Mouse (Mus musculus) splenic B cell, adult 2 months (primary cell): ENCODE data around the gene Prss33.
A peak's percentile ranks its signal among the peaks of the same experiment; 100 is the strongest.
"Not testable (repeated sequence)": the region's sequence is repeated elsewhere in the genome, so short reads cannot be mapped to it uniquely, and the experiment has no call there.

Experiments
- DNase-seq: peaks from one replicate; pipeline ENCODE4 v3.0.0-alpha.2; 2011; ENCODE audit warnings: low read depth, low spot score
- H3K27me3 ChIP-seq: 2 replicates; pipeline ENCODE4 v1.6.1; 2012; ENCODE audit warnings: mild to moderate bottlenecking, low read length, moderate library complexity, mixed read lengths; ENCODE audit not compliant: control insufficient read depth, poor library complexity, insufficient read depth, severe bottlenecking
- H3K36me3 ChIP-seq: 2 replicates; pipeline ENCODE4 v1.6.1; 2012; ENCODE audit warnings: mild to moderate bottlenecking, low read length, moderate library complexity, mixed read lengths; ENCODE audit not compliant: control insufficient read depth, poor library complexity, insufficient read depth, severe bottlenecking

The Prss33 gene

GRCm38 (mm10) chr17:23836006-23836575 lies at the start of gene Prss33:
Gene Prss33, minus strand, starts transcription at chr17:23836056.
- no peak for DNase-seq
- H3K36me3 ChIP-seq: no peaks in the 10 kb centered on the region
- no peaks in the 10 kb centered on the region for H3K27me3 ChIP-seq

GRCm38 (mm10) chr17:23880576-23880975 lies 44.7 kb upstream of the Prss33 start, which contains the start of the genes Dcpp1 and Dcpp2:
Gene Dcpp1, plus strand, starts transcription at chr17:23880876.
Gene Dcpp2, plus strand, starts transcription at chr17:23880880.
- not testable (repeated sequence) for H3K27me3 ChIP-seq, DNase-seq, H3K36me3 ChIP-seq

DNA sequence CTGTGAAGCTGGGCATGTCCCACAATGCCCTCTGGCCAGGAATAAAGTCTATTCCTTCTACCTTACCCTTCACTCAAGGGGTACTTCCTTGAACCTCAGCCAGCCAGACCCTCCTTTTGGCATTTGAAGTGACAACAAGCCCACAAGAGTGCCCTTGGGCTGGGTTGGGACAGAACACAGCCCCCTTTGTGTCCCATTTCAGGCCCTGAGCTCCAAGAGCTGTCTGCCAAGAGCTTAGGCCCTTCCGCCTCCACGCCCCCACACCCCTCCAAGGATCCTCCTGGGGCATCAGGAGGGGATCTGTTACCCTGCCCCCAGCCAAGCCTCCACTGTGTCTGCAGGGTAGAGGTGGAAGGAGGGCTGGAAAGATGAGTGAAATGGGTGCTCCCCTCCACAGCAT lies 41.3 kb upstream of the Prss33 start:
- DNase-seq: no peak
- Histone ChIP-seq H3K36me3 (no peaks in the 10 kb centered on the region), H3K27me3 (no peaks in the 10 kb centered on the region; the same call in 1 of the 2 replicates)

DNA sequence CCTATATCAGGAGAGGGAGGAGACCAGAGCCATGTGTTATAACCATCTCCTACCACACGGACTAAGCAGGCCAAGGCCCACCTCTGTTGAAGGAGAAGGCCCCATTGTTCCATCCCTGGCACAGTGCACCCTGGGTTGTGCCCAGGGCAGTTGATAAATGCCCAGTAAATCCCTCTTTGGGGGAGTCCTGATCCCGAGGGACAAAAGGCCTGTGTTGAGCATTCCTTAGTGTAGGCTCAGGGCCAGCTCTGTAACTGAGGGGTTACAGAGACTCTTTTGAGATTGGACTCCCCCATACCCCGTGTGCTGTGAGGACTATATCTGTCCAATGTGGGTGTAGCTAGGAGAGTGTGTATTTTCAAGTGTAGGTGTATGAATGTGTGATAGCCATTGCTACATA lies 40.9 kb upstream of the Prss33 start:
- Histone ChIP-seq H3K36me3 (no peaks in the 10 kb centered on the region), H3K27me3 (no peaks in the 10 kb centered on the region; the same call in 1 of the 2 replicates)
- no peak for DNase-seq

- Histone ChIP-seq H3K36me3 (no peaks in the 10 kb centered on the region), H3K27me3 (no peaks in the 10 kb centered on the region; the same call in 1 of the 2 replicates)
- peak; percentile 26 for DNase-seq
Measured at GRCm38 (mm10) chr17:23873884-23874856, 38.3 kb upstream of the Prss33 start.

- DNase-seq: no peak
- no peaks in the 10 kb centered on the region for H3K36me3 ChIP-seq
- H3K27me3 ChIP-seq: no peaks in the 10 kb centered on the region
Measured at GRCm38 (mm10) chr17:23868513-23868912, 32.7 kb upstream of the Prss33 start.

DNA sequence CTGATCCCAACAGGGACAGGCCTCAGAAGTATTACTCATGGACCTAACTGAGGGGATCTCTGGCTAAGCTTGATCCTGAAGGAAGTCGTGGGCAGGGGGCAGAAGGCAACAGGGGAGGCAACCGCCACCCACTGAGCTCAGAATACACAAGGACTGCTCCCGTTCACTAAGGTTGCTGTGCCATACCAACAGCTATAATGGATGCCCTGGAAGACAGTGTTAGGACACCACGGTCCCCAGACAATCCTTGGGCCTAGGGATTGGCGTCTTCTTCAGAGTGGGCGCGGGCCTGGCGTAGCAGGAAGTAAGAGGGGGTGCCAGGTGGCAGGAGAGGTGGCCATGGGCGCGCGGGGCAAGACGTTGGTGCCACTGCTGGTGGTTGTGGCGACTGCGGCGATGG lies 31.9 kb upstream of the Prss33 start, which contains the start of gene Prss21:
Gene Prss21, plus strand, starts transcription at position 301 of the 400 bp plus-strand sequence.
- H3K36me3 ChIP-seq: no peaks in the 10 kb centered on the region
- no peaks in the 10 kb centered on the region for H3K27me3 ChIP-seq
- DNase-seq: no peak

DNA sequence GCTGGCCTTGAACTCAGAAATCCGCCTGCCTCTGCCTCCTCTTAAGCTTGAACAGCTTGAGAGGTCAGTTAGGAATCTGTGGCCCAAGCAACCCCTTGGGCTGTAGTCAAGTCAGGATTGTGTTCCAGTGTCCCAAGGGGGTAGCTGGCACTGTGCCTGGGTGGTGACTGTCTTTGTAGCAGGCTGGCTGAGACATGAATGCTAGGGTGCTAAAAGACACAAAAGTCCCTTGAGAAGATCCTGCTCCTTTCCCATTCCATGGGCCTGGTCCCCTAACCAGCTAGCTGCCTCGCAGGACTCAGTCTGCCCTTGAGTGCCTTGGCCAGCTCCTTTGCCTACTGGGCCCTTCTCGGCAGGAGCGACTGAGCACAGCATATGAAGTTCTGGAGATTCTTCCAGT lies 27.1 kb upstream of the Prss33 start:
- H3K27me3 ChIP-seq: no peaks in the 10 kb centered on the region
- H3K36me3 ChIP-seq: no peaks in the 10 kb centered on the region
- DNase-seq: no peak

DNA sequence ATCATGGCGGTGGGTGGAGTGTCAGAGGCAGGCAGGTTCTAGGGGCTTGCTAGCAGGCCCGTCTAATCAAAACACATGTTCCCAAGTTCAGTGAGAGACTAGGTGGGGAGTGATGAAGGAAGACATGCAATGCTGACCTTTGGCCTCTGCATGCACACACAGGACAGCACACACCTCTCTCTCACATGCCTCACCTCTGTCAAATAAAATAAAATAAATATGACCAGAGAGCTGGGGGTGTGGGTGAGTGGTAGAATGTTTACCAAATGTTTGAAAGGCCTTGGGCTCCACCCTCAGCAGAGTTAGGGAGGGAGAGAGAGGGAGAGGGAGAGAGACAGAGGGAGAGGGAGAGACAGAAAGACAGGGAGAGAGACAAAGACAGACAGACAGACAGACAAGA lies 22.1 kb upstream of the Prss33 start:
- no peak for DNase-seq
- Histone ChIP-seq H3K36me3 (no peaks in the 10 kb centered on the region), H3K27me3 (no peaks in the 10 kb centered on the region)

GRCm38 (mm10) chr17:23857193-23857592 lies 21.3 kb upstream of the Prss33 start:
- DNase-seq: no peak
- H3K27me3 ChIP-seq: no peaks in the 10 kb centered on the region
- no peaks in the 10 kb centered on the region for H3K36me3 ChIP-seq

GRCm38 (mm10) chr17:23854229-23854765 lies 18.4 kb upstream of the Prss33 start:
- Histone ChIP-seq H3K36me3 (no peaks in the 10 kb centered on the region), H3K27me3 (no peaks in the 10 kb centered on the region)
- DNase-seq: no peak

DNA sequence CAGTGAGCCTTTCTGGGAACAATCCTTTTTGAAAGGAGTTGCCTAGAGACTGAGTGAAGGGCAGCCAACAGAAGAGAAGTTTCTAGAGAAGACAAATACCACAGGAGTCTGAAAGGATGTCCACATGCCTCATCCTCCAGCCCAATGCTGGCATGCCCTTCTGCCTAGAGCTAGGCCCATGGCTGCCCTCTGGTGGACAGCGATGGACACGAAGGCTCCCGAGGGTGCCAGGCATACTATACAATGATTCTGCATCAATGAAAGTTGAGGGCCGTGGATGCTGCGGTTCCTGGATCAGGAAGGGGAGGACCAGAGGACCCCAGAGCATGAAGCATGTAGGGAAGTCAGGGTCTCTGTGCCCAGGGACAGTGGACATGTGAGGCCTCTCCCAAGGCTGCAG lies 17.4 kb upstream of the Prss33 start:
- peak; percentile 69 for DNase-seq
- no peaks in the 10 kb centered on the region for H3K27me3 ChIP-seq
- no peaks in the 10 kb centered on the region for H3K36me3 ChIP-seq

DNA sequence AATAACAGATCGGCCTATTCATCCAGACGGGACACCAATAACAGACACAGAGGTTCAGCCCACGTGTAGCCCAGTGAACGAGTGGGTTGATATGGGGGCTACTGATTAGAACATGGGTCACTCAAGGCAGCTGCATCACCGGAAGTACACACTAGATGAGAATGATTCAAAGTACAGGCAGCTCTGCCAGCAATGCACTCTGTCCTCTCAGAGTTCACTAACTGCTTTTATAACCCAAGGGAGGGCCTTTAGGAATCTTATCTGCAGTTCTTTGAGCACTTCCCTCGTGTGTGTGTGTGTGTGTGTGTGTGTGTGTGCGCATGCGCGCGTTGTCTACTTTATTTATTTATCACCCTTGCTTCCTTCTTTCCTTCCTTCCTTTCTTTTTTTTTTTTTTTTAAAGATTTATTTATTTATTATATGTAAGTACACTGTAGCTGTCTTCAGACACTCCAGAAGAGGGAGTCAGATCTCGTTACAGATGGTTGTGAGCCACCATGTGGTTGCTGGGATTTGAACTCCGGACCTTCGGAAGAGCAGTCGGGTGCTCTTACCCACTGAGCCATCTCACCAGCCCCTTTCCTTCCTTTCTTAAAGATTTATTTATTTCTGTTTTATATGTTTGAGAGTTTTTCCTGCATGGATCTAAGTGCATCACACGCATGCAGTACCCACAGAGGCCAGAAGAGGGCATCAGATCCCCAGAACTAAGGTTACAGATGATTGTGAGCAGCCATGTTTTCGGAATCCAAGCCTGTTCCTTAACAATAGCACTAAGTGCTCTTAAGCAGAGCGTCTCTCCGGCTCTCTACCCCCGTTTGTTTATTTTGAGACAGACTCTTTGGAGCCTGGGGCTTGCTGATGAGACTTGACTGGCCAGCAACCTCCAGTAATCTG lies 15.2 kb upstream of the Prss33 start:
- peak; percentile 76 for DNase-seq
- no peaks in the 10 kb centered on the region for H3K27me3 ChIP-seq
- H3K36me3 ChIP-seq: no peaks in the 10 kb centered on the region

DNA sequence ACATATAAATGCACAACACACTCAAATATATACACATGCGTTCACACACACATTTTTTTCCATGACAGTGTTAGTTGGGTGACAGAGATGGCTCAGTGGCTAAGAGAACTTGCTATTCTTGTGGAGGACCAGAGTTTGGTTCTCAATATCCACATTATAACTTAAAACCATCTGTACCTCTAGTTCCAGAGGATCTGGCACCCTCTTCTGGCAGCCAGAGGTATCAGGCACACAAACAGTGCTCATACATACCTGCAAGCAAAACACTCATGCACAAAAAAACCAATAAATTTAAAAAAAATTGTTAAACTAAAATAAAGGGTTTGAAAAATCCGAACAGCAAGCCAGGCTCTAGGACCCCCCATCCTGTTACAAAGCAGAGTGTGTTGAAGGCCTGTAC lies 14.2 kb upstream of the Prss33 start:
- peak; percentile 37 for DNase-seq
- no peaks in the 10 kb centered on the region for H3K36me3 ChIP-seq

More for the DNA sequence above, 14.2 kb upstream of the Prss33 start:
- no peaks in the 10 kb centered on the region for H3K27me3 ChIP-seq
